Mouse (Mus musculus) heart, adult 9 months (tissue): ENCODE measurements around the gene Rnaseh2b.

Source experiments
- DNase-seq, 2 experiments: peaks; one replicate each; pipeline ENCODE4 v3.0.0; 2022; ENCODE audit warnings: low spot score in 2 of 2

Gene Rnaseh2b

DNA sequence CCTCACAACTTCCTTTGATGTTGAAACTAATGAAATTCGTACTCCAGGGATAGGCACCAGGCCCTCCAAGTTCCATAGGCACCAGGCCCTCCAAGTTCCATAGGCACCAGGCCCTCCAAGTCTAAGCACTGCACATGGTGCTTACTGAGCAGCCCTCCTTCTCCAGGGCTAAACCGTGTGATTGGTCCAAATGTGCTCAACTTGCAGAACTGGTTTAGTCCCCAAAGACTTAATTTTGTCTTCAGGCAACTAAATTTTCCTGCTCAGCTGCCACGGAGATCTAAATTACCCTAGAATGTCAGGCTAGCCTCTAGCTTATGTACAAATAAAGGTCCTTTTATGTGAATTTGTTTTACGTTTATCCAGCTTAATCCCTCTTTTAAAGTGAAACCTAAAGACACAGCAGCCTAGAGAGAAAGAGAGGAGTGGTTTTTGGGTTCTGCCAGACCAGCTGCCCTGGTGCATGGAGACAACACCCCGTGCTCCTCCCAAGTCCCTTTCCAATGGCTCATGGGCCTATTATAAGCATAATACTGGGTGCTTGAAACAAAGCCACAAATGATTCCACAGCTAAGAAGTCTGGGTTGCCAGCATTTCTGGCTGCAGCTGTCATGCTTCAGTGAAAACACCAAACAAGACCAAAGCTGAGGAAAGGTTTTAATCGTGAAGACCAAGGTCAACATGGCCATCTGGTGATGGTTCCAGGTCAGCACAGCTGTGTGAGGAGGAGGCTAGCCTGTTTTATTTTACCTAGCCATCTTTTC lies 30.4 kb downstream of the Rnaseh2b start:
- DNase-seq, result peak; percentile 9 to 22

DNA sequence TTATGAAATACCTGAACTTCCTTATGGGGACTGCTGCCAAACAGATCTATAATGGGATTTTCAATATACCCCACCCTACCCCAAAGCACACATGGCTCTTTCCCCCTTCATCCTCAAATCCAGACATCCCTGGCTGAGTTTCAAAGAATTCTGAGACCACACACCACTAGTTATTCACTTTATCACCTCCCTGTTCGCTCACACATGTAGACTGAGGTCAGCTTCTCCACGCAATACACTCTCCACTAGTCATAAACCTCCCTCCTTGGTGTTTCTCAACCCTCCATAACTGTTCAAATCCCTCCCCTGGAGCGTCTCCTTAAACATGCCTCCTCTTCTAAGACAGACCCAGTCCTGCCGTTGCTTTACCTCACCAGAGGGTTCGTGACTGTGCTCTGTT lies 31.1 kb downstream of the Rnaseh2b start:
- no peak for DNase-seq

DNA sequence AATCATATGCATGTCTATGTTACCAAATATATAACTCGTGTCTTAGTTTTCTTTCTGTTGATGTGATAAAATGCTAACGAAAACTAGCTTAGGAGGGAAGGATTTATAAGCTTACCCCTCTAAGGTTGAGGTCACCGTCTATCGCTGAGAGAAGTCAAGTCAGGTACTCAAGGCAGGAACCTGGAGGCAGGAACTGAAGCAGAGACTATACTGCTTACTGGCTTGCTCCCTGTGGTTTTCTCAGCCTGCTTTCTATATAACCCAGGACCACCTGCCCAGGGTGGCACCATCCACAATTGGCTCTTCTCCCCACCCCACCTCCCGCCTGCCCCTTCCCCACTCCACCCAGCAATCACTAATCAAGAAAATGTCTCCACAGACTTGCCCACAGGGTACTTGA lies 32.6 kb downstream of the Rnaseh2b start:
- DNase-seq, result no peak

DNA sequence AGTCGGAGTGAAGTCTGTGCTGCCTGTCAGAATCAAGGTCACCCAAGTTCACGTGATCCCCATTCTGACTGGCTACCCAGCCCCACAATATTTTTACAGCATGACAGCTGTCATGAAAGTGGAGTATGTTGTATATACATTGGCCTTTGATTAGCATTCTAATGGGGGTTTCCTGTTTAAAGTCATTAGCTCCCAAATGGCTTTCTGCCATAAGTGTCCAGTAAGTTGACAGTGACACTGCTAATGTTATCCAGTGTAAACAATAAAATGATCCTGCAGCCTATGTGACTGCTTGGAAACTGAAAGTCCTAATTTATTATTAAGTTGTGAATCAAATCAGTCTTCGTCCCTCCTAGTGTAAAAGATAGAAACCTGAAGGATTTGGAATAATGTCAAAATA lies 33.6 kb downstream of the Rnaseh2b start:
- DNase-seq, result no peak

DNA sequence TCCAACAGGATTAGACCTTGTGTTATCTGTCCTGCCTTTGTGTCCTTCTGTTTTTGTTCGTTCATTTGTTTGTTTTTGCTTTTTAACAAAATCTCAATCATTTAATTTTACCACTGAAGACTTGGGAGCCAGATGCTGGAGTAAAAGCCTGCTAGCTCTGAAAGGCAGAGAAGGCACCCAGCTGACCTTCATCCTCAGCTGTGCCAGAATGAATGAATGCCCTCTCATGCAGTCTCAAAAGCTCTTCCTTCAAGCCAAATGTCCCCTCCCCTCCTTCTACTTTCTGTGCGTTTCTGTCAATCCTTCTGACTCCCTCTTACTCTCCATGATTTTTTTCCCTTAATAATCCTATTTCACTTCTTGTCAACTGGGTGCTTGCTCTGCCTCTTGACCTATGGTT lies 34.8 kb downstream of the Rnaseh2b start:
- no peak for DNase-seq

DNA sequence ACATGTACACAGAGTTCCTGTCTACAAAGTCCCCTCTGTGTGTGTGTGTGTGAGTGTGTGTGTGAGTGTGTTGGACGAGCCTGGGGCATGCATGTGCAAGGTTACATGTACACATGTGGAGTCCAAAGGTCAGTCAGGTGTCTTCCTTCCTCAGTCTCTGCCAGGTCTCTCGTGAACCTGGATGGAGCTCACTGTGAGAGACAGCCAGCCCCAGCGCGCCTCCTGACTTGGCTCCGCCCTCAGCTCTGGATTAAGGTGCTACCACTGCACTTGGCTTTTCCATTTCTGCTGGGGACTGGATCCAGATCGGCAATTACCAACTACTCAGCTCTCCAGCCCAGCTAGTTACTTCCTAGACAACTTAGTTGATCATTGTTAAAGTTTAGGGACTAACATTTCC lies 36.2 kb downstream of the Rnaseh2b start:
- no peak for DNase-seq

DNA sequence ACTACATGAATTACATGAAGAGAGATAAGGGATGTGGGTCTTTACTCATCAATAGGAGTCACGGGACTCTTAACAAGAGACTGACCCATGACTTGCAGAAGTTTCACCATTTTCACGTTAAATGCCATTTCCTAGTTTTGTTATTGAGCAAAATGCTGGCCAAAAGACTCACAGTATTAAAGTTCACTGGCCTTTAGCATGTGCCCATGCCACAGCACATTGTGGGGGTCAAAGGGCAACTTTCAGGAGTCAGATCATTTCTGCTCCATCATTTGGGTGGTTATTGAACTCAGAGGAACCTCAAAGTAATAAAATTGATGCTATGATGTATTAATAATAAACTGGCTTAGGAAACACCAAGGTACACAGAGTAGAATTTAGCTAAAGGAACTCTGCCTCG lies 37.2 kb downstream of the Rnaseh2b start:
- no peak for DNase-seq

- DNase-seq, result no peak
These were observed 39.1 kb downstream of the Rnaseh2b start for GRCm38 (mm10) chr14:62331457-62331856.

GRCm38 (mm10) chr14:62331866-62332619 lies 39.7 kb downstream of the Rnaseh2b start:
- DNase-seq, result peak; percentile 85 to 87

DNA sequence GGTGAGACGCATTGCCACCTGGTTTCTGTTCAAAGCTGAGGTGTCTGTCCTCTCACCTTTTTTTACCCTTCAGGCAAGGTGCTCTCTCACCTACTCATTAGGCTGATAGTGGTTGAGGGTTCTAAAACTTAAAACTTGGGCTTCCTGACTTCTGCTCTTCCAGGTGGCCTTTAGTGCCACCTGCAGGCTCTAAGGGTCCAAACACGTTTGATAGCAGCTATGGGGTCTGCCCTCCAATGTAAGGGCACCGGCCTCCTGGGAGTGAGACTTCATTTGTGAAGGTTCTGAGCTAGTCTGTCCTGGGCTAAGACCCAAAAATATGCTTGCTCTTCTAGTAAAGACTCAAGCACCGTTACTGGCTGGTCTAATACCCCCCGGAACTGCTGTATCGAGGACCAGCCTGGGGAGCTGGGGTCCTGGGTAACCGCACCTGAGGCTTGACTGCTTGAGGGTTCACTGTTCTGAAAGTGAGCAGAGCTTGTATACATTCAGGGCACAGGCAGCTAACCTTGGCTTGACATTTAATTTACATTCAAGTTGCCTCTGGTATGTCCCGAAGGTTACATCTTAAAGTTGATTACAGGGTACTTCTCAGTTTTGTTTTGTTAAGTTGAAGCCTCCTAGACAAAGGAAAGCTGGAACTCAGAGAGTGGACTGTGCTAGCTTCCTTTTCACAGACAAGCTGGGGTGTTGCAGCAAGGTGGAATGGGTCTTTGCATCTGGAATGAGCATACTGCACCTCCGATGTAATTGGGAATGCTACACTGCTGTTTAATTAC lies 41.7 kb downstream of the Rnaseh2b start:
- no peak for DNase-seq

DNA sequence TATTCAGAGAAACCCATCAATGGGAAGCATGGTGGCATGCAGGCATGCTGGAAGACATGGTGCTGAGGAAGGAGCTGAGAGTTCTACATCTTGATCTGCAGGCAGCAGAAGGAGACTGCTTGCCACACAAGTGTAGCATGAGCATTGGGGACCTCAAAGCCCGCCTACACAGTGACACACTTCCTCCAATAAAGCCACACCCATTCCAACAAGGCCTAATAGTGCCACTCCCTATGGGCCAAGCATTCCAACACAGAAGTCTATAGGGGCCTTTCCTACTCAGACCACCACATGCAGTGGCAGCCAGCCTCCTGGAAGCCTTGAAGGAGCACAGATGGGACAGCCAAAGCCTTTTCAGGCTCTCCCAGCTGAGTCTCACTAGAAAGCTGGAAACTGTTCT lies 46.8 kb downstream of the Rnaseh2b start:
- no peak for DNase-seq

GRCm38 (mm10) chr14:62341887-62342642 lies 49.7 kb downstream of the Rnaseh2b start:
- DNase-seq, result no peak

GRCm38 (mm10) chr14:62342643-62343144 lies 50.3 kb downstream of the Rnaseh2b start:
- peak; percentile 15 to 27 for DNase-seq

GRCm38 (mm10) chr14:62346570-62346969 lies 54.2 kb downstream of the Rnaseh2b start:
- DNase-seq, result no peak

GRCm38 (mm10) chr14:62347103-62347502 lies 54.7 kb downstream of the Rnaseh2b start:
- DNase-seq, result peak; percentile 33 to 48

GRCm38 (mm10) chr14:62349786-62350185 lies 57.4 kb downstream of the Rnaseh2b start:
- DNase-seq, result no peak

DNA sequence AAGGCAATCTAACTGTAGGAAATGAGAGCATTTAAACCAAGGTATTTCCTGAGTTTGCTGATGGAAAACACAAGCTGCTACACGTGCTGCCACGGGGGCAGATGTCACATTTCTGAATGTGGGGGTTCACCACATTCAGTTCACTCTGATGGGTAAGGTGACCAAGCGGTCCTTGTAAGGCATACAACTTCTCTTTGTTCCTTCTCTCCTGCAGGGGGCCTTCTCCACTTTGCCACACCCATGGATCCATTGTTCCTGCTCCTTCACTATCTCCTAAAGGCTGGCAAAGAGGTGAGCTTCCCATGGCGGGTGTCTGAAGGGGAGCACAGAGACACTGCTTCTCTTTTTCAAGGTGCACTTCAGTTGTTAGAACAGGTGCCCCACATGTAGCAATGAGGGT lies 57.8 kb downstream of the Rnaseh2b start:
- DNase-seq, result no peak

GRCm38 (mm10) chr14:62350890-62351289 lies 58.5 kb downstream of the Rnaseh2b start:
- no peak for DNase-seq

- no peak for DNase-seq
These were observed 61.0 kb downstream of the Rnaseh2b start for GRCm38 (mm10) chr14:62353372-62353771.

GRCm38 (mm10) chr14:62353793-62354192 lies 61.4 kb downstream of the Rnaseh2b start:
- no peak for DNase-seq

GRCm38 (mm10) chr14:62355201-62355600 lies 62.8 kb downstream of the Rnaseh2b start:
- no peak for DNase-seq
